8 mouse cellular contexts compared by ENCODE assay signal in genomic region chr9:58554056-58554907, GRCm38 (mm10). TPM values are rescaled to one million over a fixed set of nuclear protein-coding genes. Genes with fewer than 3 reads are reported as not detected.
A peak's percentile ranks its signal among the peaks of the same experiment; 100 is the strongest.
DNase-seq lines count a peak whose midpoint lies in the region; ATAC-seq and TF ChIP-seq lines count a peak whose summit lies in the region.

No protein-coding gene starts in this region.

- H3K4me2 ChIP-seq in CH12.LX (ENCODE audit: insufficient read depth, low read depth, poor library complexity, severe bottlenecking) = peak overlapping the region; percentile 60
- peak overlapping the region; percentile 83 for H3K4me2 ChIP-seq in hindbrain, embryonic 16.5 days (ENCODE audit: low read length)
- peak overlapping the region; percentile 77 for H3K4me2 ChIP-seq in midbrain, embryonic 16.5 days (ENCODE audit: low read length)

- TF ChIP-seq CTCF in heart, adult 2 months (IDR thresholded peaks at IDR 0.05) = 0 out of 2 replicates have a peak, but pooled peaks have one; percentile 7
- TF ChIP-seq CTCF in CH12.LX (conservative IDR thresholded peaks at IDR 0.05 in 1 of 2, IDR thresholded peaks at IDR 0.05 in 1 of 2; ENCODE audit: low read depth in 2 of 2, low read length in 2 of 2) = no peak

- H3K9ac ChIP-seq in heart, adult 2 months (ENCODE audit: low read depth, low read length) = peak overlapping the region; percentile 96
- peak overlapping the region; percentile 23; the same call in 1 of the 2 replicates for H3K9ac ChIP-seq in CH12.LX (ENCODE audit: insufficient read depth, low read depth)
- peak overlapping the region; percentile 95 for H3K9ac ChIP-seq in hindbrain, embryonic 16.5 days (ENCODE audit: low read depth, low read length)
- H3K9ac ChIP-seq in midbrain, embryonic 16.5 days (ENCODE audit: low read depth, low read length) = peak overlapping the region; percentile 97

- H3K4me3 ChIP-seq in heart, adult 2 months = peak overlapping the region; percentile 81
- H3K4me3 ChIP-seq in CH12.LX (replicated peaks in 1 of 3; ENCODE audit: low read depth in 2 of 3, low read length in 2 of 3, poor library complexity in 1 of 3) = peak overlapping the region in 2 of 3 experiments; percentile 38 to 57
- peak overlapping the region; percentile 87 for H3K4me3 ChIP-seq in embryonic facial prominence, embryonic 10.5 days
- peak overlapping the region; percentile 78 for H3K4me3 ChIP-seq in hindbrain, embryonic 16.5 days (ENCODE audit: low read length)
- H3K4me3 ChIP-seq in midbrain, embryonic 16.5 days (ENCODE audit: low read depth, low read length) = peak overlapping the region; percentile 80

- peak; percentile 47 for ATAC-seq in hindbrain, embryonic 16.5 days
- peak; percentile 29; the same call in 1 of the 2 replicates for ATAC-seq in midbrain, embryonic 16.5 days
- ATAC-seq in inflammation-experienced regulatory T-cells, adult 6 months = no peak

- no peaks in the 10 kb centered on the region for H3K36me3 ChIP-seq in heart, adult 2 months (ENCODE audit: control insufficient read depth, insufficient read depth, low read length)
- H3K36me3 ChIP-seq in CH12.LX (replicated peaks in 1 of 2; ENCODE audit: control insufficient read depth in 1 of 2, insufficient read depth in 1 of 2, low read length in 1 of 2) = no peaks in the 10 kb centered on the region
- peaks cover 3% of the 10 kb centered on the region; the same call in 1 of the 2 replicates for H3K36me3 ChIP-seq in embryonic facial prominence, embryonic 10.5 days (replicated peaks)
- no peaks in the 10 kb centered on the region for H3K36me3 ChIP-seq in hindbrain, embryonic 16.5 days (ENCODE audit: control insufficient read depth, insufficient read depth, low read length)
- no peaks in the 10 kb centered on the region for H3K36me3 ChIP-seq in midbrain, embryonic 16.5 days (ENCODE audit: control insufficient read depth, insufficient read depth, low read length)

- H3K79me2 ChIP-seq in heart, adult 2 months (replicated peaks; ENCODE audit: control insufficient read depth, insufficient read depth, low read length) = no peaks in the 10 kb centered on the region
- H3K79me2 ChIP-seq in CH12.LX (replicated peaks; ENCODE audit: control insufficient read depth, extremely low read depth, insufficient read depth, poor library complexity, severe bottlenecking) = no peaks in the 10 kb centered on the region

- intact Hi-C loops in heart, adult 2 months (cut with DNase I) = no loop called here

- no peak for TF ChIP-seq RAD21 in CH12.LX (IDR thresholded peaks at IDR 0.05; ENCODE audit: low read depth, low read length)

- no peaks in the 10 kb centered on the region for H3K9me3 ChIP-seq in CH12.LX (replicated peaks; ENCODE audit: low read length)
- no peaks in the 10 kb centered on the region for H3K9me3 ChIP-seq in embryonic facial prominence, embryonic 10.5 days
- H3K9me3 ChIP-seq in hindbrain, embryonic 16.5 days (ENCODE audit: control insufficient read depth, low read length) = no peaks in the 10 kb centered on the region
- H3K9me3 ChIP-seq in midbrain, embryonic 16.5 days (replicated peaks; ENCODE audit: control insufficient read depth, low read length, poor library complexity, severe bottlenecking) = no peaks in the 10 kb centered on the region

- peaks cover 4% of the 10 kb centered on the region for H3K4me1 ChIP-seq in heart, adult 2 months (ENCODE audit: control insufficient read depth, insufficient read depth, low read length)
- peaks cover 7 to 27% of the 10 kb centered on the region in 2 experiments; a peak in 2 of 4 replicates for H3K4me1 ChIP-seq in CH12.LX (ENCODE audit: control insufficient read depth in 1 of 2, insufficient read depth in 2 of 2)
- H3K4me1 ChIP-seq in embryonic facial prominence, embryonic 10.5 days = peaks cover 51% of the 10 kb centered on the region
- H3K4me1 ChIP-seq in hindbrain, embryonic 16.5 days (ENCODE audit: control insufficient read depth, insufficient read depth, low read depth, low read length) = peaks cover 17% of the 10 kb centered on the region
- H3K4me1 ChIP-seq in midbrain, embryonic 16.5 days (ENCODE audit: control insufficient read depth, insufficient read depth, low read length) = peaks cover 19% of the 10 kb centered on the region

- peak; percentile 19 to 47 for DNase-seq in heart, adult 2 months
- DNase-seq in heart, adult 8-10 months (ENCODE audit: low spot score) = no peak
- DNase-seq in CH12.LX (ENCODE audit: extremely low read depth) = no peak
- DNase-seq in embryonic facial prominence, embryonic 10.5 days (ENCODE audit: low spot score) = peak; percentile 34
- no peak for DNase-seq in layer of hippocampus, postnatal 25 days (ENCODE audit: extremely low spot score in 1 of 2, low spot score in 1 of 2)

- in situ Hi-C loops in CH12.LX (cut with MboI; ENCODE audit: low pct_ligation_motif_present, low pct_unique_long_range_greater_than_20kb, low sequenced_read_pairs) = loop anchor here (25.0 kb wide), 1 partner anchor 733 kb away; the partner anchor contains the start of gene Adpgk

- dilution Hi-C loops in CH12.LX (cut with MboI; ENCODE audit: extremely low pct_ligation_motif_present, extremely low pct_unique_long_range_greater_than_20kb, low sequenced_read_pairs) = no loop called here

- 23% methylated on average over 23 of the region's 23 CpGs for WGBS in heart, adult 2 months
- 15% methylated on average over 23 of the region's 23 CpGs for WGBS in embryonic facial prominence, embryonic 10.5 days
- 12% methylated on average over 23 of the region's 23 CpGs for WGBS in hindbrain, embryonic 16.5 days
- 15% methylated on average over 23 of the region's 23 CpGs for WGBS in midbrain, embryonic 16.5 days

- H3K27me3 ChIP-seq in heart, adult 2 months (ENCODE audit: control insufficient read depth, insufficient read depth, low read length) = no peaks in the 10 kb centered on the region
- H3K27me3 ChIP-seq in CH12.LX (replicated peaks) = no peaks in the 10 kb centered on the region
- no peaks in the 10 kb centered on the region; the same call in 1 of the 2 replicates for H3K27me3 ChIP-seq in embryonic facial prominence, embryonic 10.5 days (replicated peaks; ENCODE audit: low read depth, poor library complexity, severe bottlenecking)
- no peaks in the 10 kb centered on the region for H3K27me3 ChIP-seq in hindbrain, embryonic 16.5 days (replicated peaks; ENCODE audit: control insufficient read depth, insufficient read depth, low read length)
- H3K27me3 ChIP-seq in midbrain, embryonic 16.5 days (ENCODE audit: control insufficient read depth, insufficient read depth, low read depth, low read length) = no peaks in the 10 kb centered on the region

- peak overlapping the region; percentile 90 for H3K27ac ChIP-seq in heart, adult 2 months
- no peak overlapping the region for H3K27ac ChIP-seq in CH12.LX (ENCODE audit: insufficient read depth, low read depth)
- H3K27ac ChIP-seq in embryonic facial prominence, embryonic 10.5 days (replicated peaks) = peak overlapping the region; percentile 97
- peak overlapping the region; percentile 97 for H3K27ac ChIP-seq in hindbrain, embryonic 16.5 days (ENCODE audit: low read depth, low read length)
- H3K27ac ChIP-seq in midbrain, embryonic 16.5 days (ENCODE audit: low read length) = peak overlapping the region; percentile 98

- no peak for TF ChIP-seq EP300 in heart, adult 2 months (IDR thresholded peaks at IDR 0.05; ENCODE audit: insufficient read depth, low read depth, low read length)
- TF ChIP-seq EP300 in CH12.LX (IDR thresholded peaks at IDR 0.05; ENCODE audit: low read length) = no peak

- no peak for TF ChIP-seq POLR2A in heart, adult 2 months (IDR thresholded peaks at IDR 0.05; ENCODE audit: insufficient read depth, low read depth, low read length)
- TF ChIP-seq POLR2A in CH12.LX (IDR thresholded peaks at IDR 0.05; ENCODE audit: low read depth, low read length) = no peak

TF ChIP-seq in CH12.LX, 34 proteins besides CTCF, POLR2A, EP300 and RAD21:
- no peak for TF ChIP-seq CHD1 (IDR thresholded peaks at IDR 0.05; ENCODE audit: low read depth, low read length)
- no peak for TF ChIP-seq ZKSCAN1 (IDR thresholded peaks at IDR 0.05; ENCODE audit: borderline replicate concordance, low read depth, low read length)
- no peak for TF ChIP-seq ZMIZ1 (IDR thresholded peaks at IDR 0.05; ENCODE audit: low read depth, low read length)
- no peak for TF ChIP-seq MXI1 (IDR thresholded peaks at IDR 0.05; ENCODE audit: low read depth, low read length)
- TF ChIP-seq KAT2A (IDR thresholded peaks at IDR 0.05; ENCODE audit: insufficient replicate concordance, low read length) = no peak
- no peak for TF ChIP-seq ZC3H11A (IDR thresholded peaks at IDR 0.05; ENCODE audit: low read depth, low read length)
- no peak for TF ChIP-seq USF1 (IDR thresholded peaks at IDR 0.05; ENCODE audit: low read depth, low read length)
- TF ChIP-seq CHD2 (IDR thresholded peaks at IDR 0.05; ENCODE audit: low read length) = no peak

RNA-seq across cellular contexts. Expression of gene Cd276, which starts 1.0 kb away (rescaled TPM):
- 1 to 10 TPM; 8.5 to 10.0 TPM for total RNA-seq in heart, adult 2 months (2021)
- polyA plus RNA-seq in heart, adult 2 months (2012; rRNA removed) = 7.1 and 7.8 TPM in 2 replicates
- total RNA-seq in heart, adult 8-10 months (2022) = 10 to 100 TPM in 1 of 4 experiments, 1 to 10 TPM in 3; 7.0 to 11.4 (median 8.2) TPM
- total RNA-seq in CH12.LX (2012; rRNA removed) (0.55 and 0.97 TPM in 2 replicates), CH12.LX (2014; rRNA removed) (0.59 and 0.78 TPM in 2 replicates)
- 1.3 and 4.3 TPM in 2 replicates for polyA plus RNA-seq in CH12.LX (2012; ENCODE audit: insufficient read length, low read depth)
- polyA plus RNA-seq in embryonic facial prominence, embryonic 10.5 days (2016; fragmentation: Nextera tagmentation; extraction: Ambion mirVana) = 47.8 and 49.7 TPM in 2 replicates
- 24.6 and 33.7 TPM in 2 replicates for polyA plus RNA-seq in hindbrain, embryonic 16.5 days (2015; fragmentation: Nextera tagmentation; extraction: Ambion mirVana)
- polyA plus RNA-seq in midbrain, embryonic 16.5 days (2015; fragmentation: Nextera tagmentation; extraction: Ambion mirVana) = 28.9 and 30.9 TPM in 2 replicates
- total RNA-seq in layer of hippocampus, postnatal 25 days (2021) = 1 to 10 TPM; 6.0 to 8.7 TPM
- not detected for polyA plus RNA-seq in inflammation-experienced regulatory T-cells, adult 6 months (2017; shearing (Covaris generic))

RNA-seq across cellular contexts. Expression of gene Nptn, which starts 27.8 kb away (rescaled TPM):
- total RNA-seq in heart, adult 2 months (2021) = 100 to 1,000 TPM; 123 to 124 TPM
- 282 and 290 TPM in 2 replicates for polyA plus RNA-seq in heart, adult 2 months (2012; rRNA removed)
- 100 to 1,000 TPM; 124 to 138 (median 128) TPM for total RNA-seq in heart, adult 8-10 months (2022)
- 48.4 and 62.4 TPM in 2 replicates for total RNA-seq in CH12.LX (2012; rRNA removed)
- total RNA-seq in CH12.LX (2014; rRNA removed) = 172 and 175 TPM in 2 replicates
- polyA plus RNA-seq in CH12.LX (2012; ENCODE audit: insufficient read length, low read depth) = 118 and 184 TPM in 2 replicates
- polyA plus RNA-seq in embryonic facial prominence, embryonic 10.5 days (2016; fragmentation: Nextera tagmentation; extraction: Ambion mirVana) = 51.3 and 53.5 TPM in 2 replicates
- polyA plus RNA-seq in hindbrain, embryonic 16.5 days (2015; fragmentation: Nextera tagmentation; extraction: Ambion mirVana) = 216 and 258 TPM in 2 replicates
- polyA plus RNA-seq in midbrain, embryonic 16.5 days (2015; fragmentation: Nextera tagmentation; extraction: Ambion mirVana) = 174 and 197 TPM in 2 replicates
- 100 to 1,000 TPM; 863 to 899 TPM for total RNA-seq in layer of hippocampus, postnatal 25 days (2021)
- polyA plus RNA-seq in inflammation-experienced regulatory T-cells, adult 6 months (2017; shearing (Covaris generic)) = 100 to 1,000 TPM in 2 of 3 experiments, 10 to 100 TPM in 1; 85.5 to 164 (median 109) TPM

Comparison
In these comparisons a context has a peak if more than half of its experiments do, and no peak if none do; other contexts are left out.
1. DNase-seq: peak in heart, adult 2 months (2 of 2) and embryonic facial prominence, embryonic 10.5 days (single experiment); none in heart, adult 8-10 months (single experiment), CH12.LX (single experiment) and layer of hippocampus, postnatal 25 days (0 of 2).
2. H3K9ac ChIP-seq: peak in every context shown above with its lines; median percentile 97 in midbrain, embryonic 16.5 days; 96 in heart, adult 2 months; 95 in hindbrain, embryonic 16.5 days; 23 in CH12.LX.
3. Peak in every context shown above with its lines, with median percentiles within 50 percentile points of each other: H3K4me3 ChIP-seq and H3K4me2 ChIP-seq.